9 mouse cellular contexts compared by ENCODE assay signal in the genomic region with DNA sequence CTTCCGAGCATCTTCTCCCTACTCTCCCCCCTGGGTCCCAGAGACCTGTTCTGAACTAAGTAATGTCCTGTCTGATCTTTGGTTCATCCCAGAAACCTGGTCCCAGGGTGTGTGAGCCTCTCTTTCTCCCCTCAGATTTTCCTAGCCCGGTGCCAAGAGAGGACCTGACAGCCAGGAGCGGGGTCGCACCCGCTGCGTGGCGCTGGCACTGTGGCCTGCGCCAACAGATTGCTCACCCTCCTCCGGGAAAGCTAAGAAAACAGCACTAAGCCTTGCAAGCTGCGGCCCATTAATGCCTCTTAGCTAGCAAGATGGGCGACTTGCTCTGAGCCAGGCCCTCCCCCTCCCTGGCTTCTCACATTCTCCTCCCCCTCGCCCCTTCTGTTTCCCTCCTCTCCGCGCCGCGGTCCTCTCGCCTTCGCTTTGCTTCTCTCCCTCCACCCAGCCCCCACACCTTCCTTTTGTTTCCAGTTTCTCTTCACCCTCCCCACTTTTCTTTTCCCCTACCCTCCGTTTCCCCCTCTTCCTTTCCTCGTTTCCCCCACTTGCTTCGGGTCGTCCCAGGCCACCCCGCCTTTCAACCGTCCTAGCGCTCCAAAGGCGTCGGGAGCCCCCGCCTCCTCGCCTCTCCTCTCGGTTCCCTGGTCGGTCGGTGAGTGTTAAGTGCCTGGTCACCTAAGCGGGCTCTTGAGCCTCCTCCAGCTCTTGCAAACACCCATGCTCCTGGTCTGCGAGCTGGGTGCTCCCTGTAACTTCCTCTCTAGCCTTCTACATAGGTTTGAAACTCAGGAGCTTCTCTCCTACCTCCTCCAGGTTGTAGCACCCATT. TPM values are rescaled to one million over a fixed set of nuclear protein-coding genes. Genes with fewer than 3 reads are reported as not detected.
A peak's percentile ranks its signal among the peaks of the same experiment; 100 is the strongest.
DNase-seq lines count a peak whose midpoint lies in the region; ATAC-seq and TF ChIP-seq lines count a peak whose summit lies in the region.
"Had no signal": no experiment of that assay in that cellular context is flagged by ENCODE, and none has a peak within 500 bp of the region (broad histone marks: within the 10 kb centered on the region; RNA-seq: fewer than 3 reads in every experiment).

No protein-coding gene starts in this region.

- H3K4me1 ChIP-seq in heart, embryonic 12.5 days (replicated peaks) = peaks cover 27% of the 10 kb centered on the region
- no peaks in the 10 kb centered on the region for H3K4me1 ChIP-seq in embryonic fibroblast, embryonic 13.5 days (ENCODE audit: control insufficient read depth, insufficient read depth, low read length)
- H3K4me1 ChIP-seq in intestine, embryonic 16.5 days (ENCODE audit: control insufficient read depth, insufficient read depth, low read length) = peaks cover 3% of the 10 kb centered on the region; the same call in 1 of the 2 replicates
- H3K4me1 ChIP-seq in lung, embryonic 15.5 days = peaks cover 36% of the 10 kb centered on the region

- H3K27me3 ChIP-seq in heart, embryonic 12.5 days (replicated peaks) = peaks cover 78% of the 10 kb centered on the region
- peaks cover 49% of the 10 kb centered on the region for H3K27me3 ChIP-seq in intestine, embryonic 16.5 days (replicated peaks; ENCODE audit: control insufficient read depth, insufficient read depth, low read length)
- peaks cover 97% of the 10 kb centered on the region for H3K27me3 ChIP-seq in lung, embryonic 15.5 days

- no peak for DNase-seq in heart, postnatal 4 days
- peak; percentile 69 for DNase-seq in ZHBTc4 (ENCODE audit: low read depth, low spot score)
- peak; percentile 70 to 75 for DNase-seq in right cerebral cortex, postnatal 36 days (ENCODE audit: low spot score in 2 of 2)
- DNase-seq in spleen, postnatal 10 days (ENCODE audit: low spot score in 2 of 2) = no peak

- no peaks in the 10 kb centered on the region for H3K36me3 ChIP-seq in heart, embryonic 12.5 days
- no peaks in the 10 kb centered on the region for H3K36me3 ChIP-seq in intestine, embryonic 16.5 days (ENCODE audit: control insufficient read depth, insufficient read depth, low read length)
- H3K36me3 ChIP-seq in lung, embryonic 15.5 days = no peaks in the 10 kb centered on the region

- ATAC-seq in heart, embryonic 12.5 days (ENCODE audit: insufficient number of reproducible peaks, low FRiP score) = no peak
- ATAC-seq in intestine, embryonic 16.5 days = no peak
- peak; percentile 10; the same call in 1 of the 2 replicates for ATAC-seq in lung, embryonic 15.5 days (ENCODE audit: borderline replicate concordance, extremely low read depth, low FRiP score, low TSS enrichment)

- no peak for TF ChIP-seq CTCF in embryonic fibroblast, embryonic 13.5 days (IDR thresholded peaks at IDR 0.05; ENCODE audit: borderline replicate concordance, insufficient read depth, low read length)

- H3K4me3 ChIP-seq in heart, embryonic 12.5 days = peak overlapping the region; percentile 43
- peak overlapping the region; percentile 33 for H3K4me3 ChIP-seq in embryonic fibroblast, embryonic 13.5 days (ENCODE audit: insufficient read depth, low read length)
- H3K4me3 ChIP-seq in intestine, embryonic 16.5 days (ENCODE audit: low read length) = peak overlapping the region; percentile 28
- H3K4me3 ChIP-seq in lung, embryonic 15.5 days = peak overlapping the region; percentile 35
- H3K4me3 ChIP-seq: heart, adult 2 months had no signal

- peak overlapping the region; percentile 16; the same call in 1 of the 2 replicates for H3K9ac ChIP-seq in heart, embryonic 12.5 days
- H3K9ac ChIP-seq in intestine, embryonic 16.5 days (ENCODE audit: low read depth, low read length) = 0 out of 2 replicates have a peak overlapping the region, but pooled peaks have one; percentile 9
- H3K9ac ChIP-seq in lung, embryonic 15.5 days = no peak overlapping the region

- under 1% methylated on average over 34 of the region's 34 CpGs for WGBS in heart, embryonic 12.5 days
- 8% methylated on average over 34 of the region's 34 CpGs for WGBS in intestine, embryonic 16.5 days
- under 1% methylated on average over 34 of the region's 34 CpGs for WGBS in lung, embryonic 15.5 days

- H3K9me3 ChIP-seq in heart, embryonic 12.5 days (replicated peaks) = no peaks in the 10 kb centered on the region
- no peaks in the 10 kb centered on the region for H3K9me3 ChIP-seq in intestine, embryonic 16.5 days (ENCODE audit: control insufficient read depth, low read length)
- no peaks in the 10 kb centered on the region for H3K9me3 ChIP-seq in lung, embryonic 15.5 days

- H3K4me2 ChIP-seq in heart, embryonic 12.5 days = peak overlapping the region; percentile 73
- peak overlapping the region; percentile 44 for H3K4me2 ChIP-seq in intestine, embryonic 16.5 days (ENCODE audit: low read depth, low read length)
- H3K4me2 ChIP-seq in lung, embryonic 15.5 days = peak overlapping the region; percentile 58

- no peak overlapping the region for H3K27ac ChIP-seq in heart, embryonic 12.5 days (ENCODE audit: poor library complexity, severe bottlenecking)
- H3K27ac ChIP-seq in embryonic fibroblast, embryonic 13.5 days (ENCODE audit: insufficient read depth, low read length) = 0 out of 2 replicates have a peak overlapping the region, but pooled peaks have one; percentile 0
- no peak overlapping the region for H3K27ac ChIP-seq in intestine, embryonic 16.5 days (ENCODE audit: low read length)
- no peak overlapping the region for H3K27ac ChIP-seq in lung, embryonic 15.5 days
- H3K27ac ChIP-seq: heart, adult 2 months had no signal

- TF ChIP-seq POLR2A in embryonic fibroblast, embryonic 13.5 days (IDR thresholded peaks at IDR 0.05; ENCODE audit: low read depth, low read length) = peak; percentile 31; the same call in 1 of the 2 replicates

RNA-seq across cellular contexts. Expression of a gene that starts 7.8 kb away (rescaled TPM):
- polyA plus RNA-seq in heart, embryonic 12.5 days (2016; fragmentation: Nextera tagmentation; extraction: Ambion mirVana) = 3.4 and 5.0 TPM in 2 replicates
- 1 to 10 TPM; 1.4 to 1.5 TPM for total RNA-seq in heart, postnatal 4 days (2021)
- 8.9 and 28.2 TPM in 2 replicates for polyA plus RNA-seq in embryonic fibroblast, embryonic 13.5 days (2011; ENCODE audit: insufficient read length, low read depth, missing spikeins)
- polyA plus RNA-seq in intestine, embryonic 16.5 days (2015; fragmentation: Nextera tagmentation; extraction: Ambion mirVana) = 75.3 and 96.3 TPM in 2 replicates
- polyA plus RNA-seq in lung, embryonic 15.5 days (2015; fragmentation: Nextera tagmentation; extraction: Ambion mirVana) = 0.27 and 0.60 TPM in 2 replicates

Comparison
In these comparisons a context has a peak if more than half of its experiments do, and no peak if none do; other contexts are left out.
1. DNase-seq: peak in ZHBTc4 (single experiment) and right cerebral cortex, postnatal 36 days (2 of 2); none in heart, postnatal 4 days (single experiment) and spleen, postnatal 10 days (0 of 2).
2. Peak in every context shown above with its lines, with median percentiles within 50 percentile points of each other: H3K4me2 ChIP-seq and H3K4me3 ChIP-seq.